ENCODE assay signal across 26 mouse cellular contexts in genomic region chr3:110064709-110065256, GRCm38 (mm10).
"Had no signal": no experiment of that assay in that cellular context is flagged by ENCODE, and none has a peak within 500 bp of the region (broad histone marks: within the 10 kb centered on the region; RNA-seq: fewer than 3 reads in every experiment).

No protein-coding gene starts in this region.

- H3K9ac ChIP-seq: heart, embryonic 13.5 days; heart, embryonic 15.5 days; hindbrain, embryonic 15.5 days; kidney, embryonic 15.5 days; limb, embryonic 13.5 days; limb, embryonic 15.5 days; liver, embryonic 12.5 days; liver, embryonic 14.5 days had no signal

- H3K4me2 ChIP-seq: heart, embryonic 11.5 days; heart, embryonic 13.5 days; heart, embryonic 15.5 days; hindbrain, embryonic 15.5 days; kidney, embryonic 15.5 days; limb, embryonic 13.5 days; limb, embryonic 15.5 days; liver, embryonic 12.5 days had no signal

- DNase-seq: gastrocnemius, adult 2 months; gastrocnemius, postnatal 10 days; gastrocnemius, postnatal 25 days; heart, adult 11 months; heart, adult 2 months; heart, postnatal 14 days; heart, postnatal 36 days; kidney, adult 11 months; kidney, adult 2 months; kidney, adult 9 months; kidney, postnatal 14 days; kidney, postnatal 36 days; layer of hippocampus, adult 9-11 months; layer of hippocampus, postnatal 36 days; left cerebral cortex, postnatal 4 days had no signal

- H3K4me3 ChIP-seq: gastrocnemius, adult 2 months; heart, adult 2 months; heart, embryonic 13.5 days; heart, embryonic 15.5 days; hindbrain, embryonic 15.5 days; kidney, embryonic 15.5 days; limb, embryonic 13.5 days; limb, embryonic 15.5 days; liver, embryonic 12.5 days had no signal

- ATAC-seq: intestine, embryonic 16.5 days; liver, embryonic 12.5 days had no signal

- H3K36me3 ChIP-seq: heart, embryonic 13.5 days; heart, embryonic 15.5 days; hindbrain, embryonic 15.5 days; kidney, embryonic 15.5 days; limb, embryonic 13.5 days; limb, embryonic 15.5 days; liver, embryonic 12.5 days had no signal

- H3K9me3 ChIP-seq: heart, embryonic 13.5 days; heart, embryonic 15.5 days; hindbrain, embryonic 15.5 days; kidney, embryonic 15.5 days; limb, embryonic 13.5 days; limb, embryonic 15.5 days; liver, embryonic 12.5 days had no signal

- H3K4me1 ChIP-seq: heart, embryonic 13.5 days; heart, embryonic 15.5 days; hindbrain, embryonic 15.5 days; kidney, embryonic 15.5 days; limb, embryonic 13.5 days; limb, embryonic 15.5 days; liver, embryonic 12.5 days had no signal

- H3K27me3 ChIP-seq: heart, embryonic 13.5 days; heart, embryonic 15.5 days; hindbrain, embryonic 15.5 days; kidney, embryonic 15.5 days; limb, embryonic 13.5 days; limb, embryonic 15.5 days; liver, embryonic 12.5 days had no signal

- H3K27ac ChIP-seq: gastrocnemius, adult 2 months; heart, adult 2 months; heart, embryonic 13.5 days; heart, embryonic 15.5 days; hindbrain, embryonic 15.5 days; kidney, embryonic 15.5 days; kidney, postnatal 0 days; limb, embryonic 13.5 days; limb, embryonic 15.5 days; liver, embryonic 12.5 days; liver, embryonic 14.5 days had no signal
